Mouse (Mus musculus) bone marrow, adult 2 months (tissue): ENCODE measurements at regions not wholly inside any gene's neighbourhood (a gene's known extent, or its start where the extent isn't known, plus 50 kb on each side); places are given as distances from the start of the nearest gene placed in this dataset.

Experiments used
- CTCF ChIP-seq: fragments of 200-500 bp; IDR thresholded peaks from 2 replicates; pipeline ENCODE4 v1.5.1; 2011; ENCODE audit warnings: low read length, control low read depth; ENCODE audit not compliant: control insufficient read depth, insufficient read depth
- POLR2A ChIP-seq: fragments of 200-500 bp; IDR thresholded peaks from 2 replicates; pipeline ENCODE4 v1.6.1; 2011; ENCODE audit warnings: low read depth, mild to moderate bottlenecking, control low read depth, low read length, borderline replicate concordance; ENCODE audit not compliant: control insufficient read depth

DNA sequence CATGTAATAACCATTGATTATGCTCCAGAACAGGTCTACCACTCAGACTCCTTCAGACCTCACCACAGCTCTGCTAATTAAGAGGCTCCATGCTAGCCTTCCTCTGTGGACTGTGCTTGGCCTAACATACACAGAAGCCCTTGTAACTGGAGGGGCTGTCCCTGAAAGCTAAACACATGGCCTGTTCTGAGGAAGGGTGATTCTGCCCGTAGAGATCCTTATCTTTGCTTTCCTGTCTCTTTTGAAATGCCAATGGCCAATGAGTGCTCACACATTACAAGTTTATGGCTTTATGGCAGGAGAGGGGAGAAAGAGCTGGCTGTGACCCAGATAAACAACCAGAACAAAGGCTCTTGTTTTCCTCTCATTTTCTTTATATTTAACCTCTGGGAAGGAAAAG is 96.2 kb upstream of the Kit start:
- TF ChIP-seq POLR2A = no peak
- no peak for TF ChIP-seq CTCF
